Mouse (Mus musculus) liver, postnatal 0 days (tissue): ENCODE measurements around the gene Mettl24.

Experiments used
- CTCF ChIP-seq: sonication (generic); IDR thresholded peaks from 2 replicates; pipeline ENCODE4 v1.5.1; 2016; ENCODE audit warnings: antibody characterized with exemption, low read depth
- EP300 ChIP-seq: IDR thresholded peaks from 2 replicates; pipeline ENCODE4 v1.6.1; 2016; ENCODE audit warnings: antibody characterized with exemption, low read depth, mild to moderate bottlenecking

DNA sequence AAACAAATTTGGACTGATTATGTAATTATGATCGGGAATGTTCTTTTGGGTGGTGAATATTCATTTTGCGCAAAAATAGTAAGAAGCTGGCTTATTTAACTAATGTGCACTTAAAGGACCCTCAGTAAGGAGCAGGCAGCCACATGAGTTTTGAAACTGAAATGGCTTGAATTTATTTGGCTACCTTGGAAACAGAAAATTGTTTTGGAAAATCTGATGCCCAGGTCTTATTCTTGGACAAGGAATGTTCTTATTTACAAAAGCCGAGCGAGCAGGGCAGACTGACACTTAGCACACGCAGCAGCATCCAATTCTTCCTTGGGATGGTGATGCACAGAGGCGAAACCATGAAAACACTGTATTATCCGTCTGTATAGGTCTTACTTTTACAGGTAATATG, 28.0 kb downstream of the Mettl24 start:
- TF ChIP-seq EP300 (no peak), CTCF (no peak)
